Mouse (Mus musculus) liver, adult 2 months (tissue): ENCODE data around the gene Tkfc.

ENCODE experiments used
- CTCF ChIP-seq: fragments of 200-500 bp; IDR thresholded peaks from 2 replicates; pipeline ENCODE4 v1.5.1; 2011; ENCODE audit warnings: low read depth, low read length, control low read depth
- POLR2A ChIP-seq: fragments of 200-500 bp; IDR thresholded peaks from 2 replicates; pipeline ENCODE4 v1.6.1; 2011; ENCODE audit warnings: low read length, control low read depth; ENCODE audit not compliant: insufficient read depth; ENCODE audit errors: extremely low read depth

DNA sequence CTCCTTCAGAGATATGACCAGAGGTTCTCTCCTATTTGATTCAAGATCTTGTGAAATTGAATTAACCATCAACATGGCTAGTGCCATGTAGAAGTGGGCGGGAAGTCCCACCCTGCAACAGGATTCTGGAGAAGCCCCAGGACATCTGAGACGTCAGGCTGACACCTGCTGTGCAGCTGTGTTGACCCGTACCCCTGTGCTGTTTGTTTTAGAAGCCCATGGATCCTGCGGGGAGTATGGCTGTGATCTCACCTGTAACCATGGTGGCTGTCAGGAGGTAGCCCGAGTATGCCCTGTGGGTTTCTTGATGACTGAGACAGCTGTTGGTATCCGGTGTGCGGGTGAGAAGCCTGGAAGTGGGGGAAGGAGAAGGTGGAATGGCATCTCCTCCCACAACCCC is 32.4 kb upstream of the Tkfc start:
- no peak for TF ChIP-seq CTCF
- TF ChIP-seq POLR2A, result no peak
